Mouse (Mus musculus) stomach, embryonic 14.5 days (tissue): Measurements from ENCODE around the gene H2-Ab1. TPM values are rescaled to one million over a fixed set of nuclear protein-coding genes. Genes with fewer than 3 reads are reported as not detected.
A peak's percentile ranks its signal among the peaks of the same experiment; 100 is the strongest.
"Not testable (repeated sequence)": the region's sequence is repeated elsewhere in the genome, so short reads cannot be mapped to it uniquely, and the experiment has no call there.

Experiments used
- ATAC-seq: fragments of 200-750 bp; cut with Nextera tagmentation; 2 replicates; pipeline ENCODE4 v1.8.0; 2017; ENCODE audit warnings: low read depth, moderate TSS enrichment; ENCODE audit not compliant: insufficient number of reproducible peaks, insufficient read depth, low FRiP score
- H3K27ac ChIP-seq: fragments of 300-500 bp; sonication (generic); 2 replicates; pipeline ENCODE4 v1.5.1; 2014; ENCODE audit warnings: mild to moderate bottlenecking, low read length, moderate library complexity, mixed read lengths
- H3K27me3 ChIP-seq: fragments of 300-500 bp; sonication (generic); 2 replicates; pipeline ENCODE4 v1.6.1; 2014; ENCODE audit warnings: low read length, control low read depth, mixed read lengths; ENCODE audit not compliant: control insufficient read depth, insufficient read depth
- H3K36me3 ChIP-seq: fragments of 300-500 bp; sonication (generic); 2 replicates; pipeline ENCODE4 v1.6.1; 2014; ENCODE audit warnings: mild to moderate bottlenecking, control low read depth, low read length, moderate library complexity, mixed read lengths; ENCODE audit not compliant: control insufficient read depth, insufficient read depth
- H3K4me1 ChIP-seq: fragments of 300-500 bp; sonication (generic); 2 replicates; pipeline ENCODE4 v1.6.1; 2014; ENCODE audit warnings: low read length, control low read depth, mixed read lengths; ENCODE audit not compliant: control insufficient read depth, insufficient read depth
- H3K4me2 ChIP-seq: fragments of 300-500 bp; sonication (generic); replicated peaks from 2 replicates; pipeline ENCODE4 v1.6.1; 2014; ENCODE audit warnings: low read depth, low read length, control low read depth
- H3K4me3 ChIP-seq: fragments of 300-500 bp; sonication (generic); 2 replicates; pipeline ENCODE4 v1.5.1; 2014; ENCODE audit warnings: low read depth, low read length, control low read depth
- H3K9ac ChIP-seq: fragments of 300-500 bp; sonication (generic); replicated peaks from 2 replicates; pipeline ENCODE4 v1.6.1; 2014; ENCODE audit warnings: low read depth, mild to moderate bottlenecking, control low read depth, low read length, moderate library complexity, mixed read lengths
- H3K9me3 ChIP-seq: fragments of 300-500 bp; sonication (generic); 2 replicates; pipeline ENCODE4 v1.6.1; 2016; ENCODE audit warnings: low read depth, low read length, control low read depth; ENCODE audit not compliant: control insufficient read depth
- WGBS: fragments of 180-500 bp; shearing (Covaris S2); extraction: QIAGEN DNeasy Blood & Tissue Kit; methylation state at CpG from one replicate; pipeline ENCODE4 v1.1.7; 2014; 5-methylcytosine and 5-hydroxymethylcytosine counted together
- polyA plus RNA-seq: library from polyadenylated mRNA; unstranded; fragments of >200 nt; fragmentation: Nextera tagmentation; extraction: Ambion mirVana; gene quantifications from 2 replicates; pipeline ENCODE4 v1.2.1, GENCODE M21; 2014

Gene H2-Ab1
- polyA plus RNA-seq, 1 experiment from 2014 or later: 12.6 TPM

DNA sequence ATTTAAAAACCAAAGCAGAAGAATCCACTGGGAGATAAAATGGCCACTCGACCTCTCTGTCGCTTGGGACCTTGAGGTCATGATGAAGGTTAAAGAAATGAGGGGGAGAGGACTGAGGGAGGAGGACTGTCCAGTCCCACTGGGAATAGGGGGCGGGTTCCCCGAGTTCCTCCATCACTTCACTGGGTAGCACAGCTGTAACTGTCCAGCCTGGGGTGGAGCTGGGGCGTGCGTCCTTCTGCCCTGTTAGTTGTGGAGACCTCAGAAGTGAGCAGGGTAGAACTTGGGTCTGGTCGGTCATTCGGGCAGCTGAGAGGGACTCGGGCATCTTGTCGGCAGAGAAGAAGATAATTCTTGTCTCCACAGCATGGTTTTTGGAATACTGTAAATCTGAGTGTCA is 51.7 kb downstream of the H2-Ab1 start:
- no peaks in the 10 kb centered on the region for H3K4me1 ChIP-seq
- no peak overlapping the region for H3K27ac ChIP-seq
- H3K27me3 ChIP-seq: no peaks in the 10 kb centered on the region

DNA sequence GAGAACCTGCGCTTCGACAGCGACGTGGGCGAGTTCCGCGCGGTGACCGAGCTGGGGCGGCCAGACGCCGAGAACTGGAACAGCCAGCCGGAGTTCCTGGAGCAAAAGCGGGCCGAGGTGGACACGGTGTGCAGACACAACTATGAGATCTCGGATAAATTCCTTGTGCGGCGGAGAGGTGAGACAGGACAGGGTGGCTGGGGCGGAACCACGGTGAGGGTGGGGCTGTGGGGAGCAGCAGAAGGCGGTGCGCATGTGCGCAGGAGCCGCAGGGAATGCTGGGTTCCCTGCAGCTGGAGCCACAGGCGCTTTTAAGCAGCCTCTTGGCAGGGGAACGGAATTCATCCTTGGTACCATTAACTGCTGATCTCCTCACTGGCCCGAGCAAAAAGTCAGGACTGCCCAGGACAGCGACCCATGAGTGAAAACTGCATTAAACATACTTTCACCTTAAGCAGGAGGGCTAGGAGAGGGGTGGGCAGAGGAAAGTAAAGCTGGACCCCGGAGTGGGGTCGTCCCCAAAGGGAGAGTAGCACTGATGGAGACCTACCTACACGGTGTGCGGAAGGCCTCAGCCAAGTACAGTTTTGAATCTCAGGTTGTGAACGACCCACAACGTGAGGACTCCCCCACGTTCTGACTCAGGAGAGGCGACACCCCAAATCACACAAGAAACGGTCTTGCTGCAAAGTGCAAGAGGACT is 52.3 kb downstream of the H2-Ab1 start:
- Histone ChIP-seq H3K4me1 (no peaks in the 10 kb centered on the region), H3K4me2 (peak overlapping the region; percentile 69), H3K4me3 (peak overlapping the region; percentile 54), H3K9me3 (no peaks in the 10 kb centered on the region), H3K27ac (no peak overlapping the region), H3K27me3 (no peaks in the 10 kb centered on the region), H3K36me3 (no peaks in the 10 kb centered on the region), H3K9ac (peak overlapping the region; percentile 49)
- peak; percentile 75 for ATAC-seq
- WGBS: 20% methylated on average over 38 of the region's 38 CpGs

More for the DNA sequence above, 51.7 kb downstream of the H2-Ab1 start:
- H3K36me3 ChIP-seq: no peaks in the 10 kb centered on the region
- no peaks in the 10 kb centered on the region for H3K9me3 ChIP-seq
- H3K4me3 ChIP-seq: peak overlapping the region; percentile 54
- no peak for ATAC-seq
- peak overlapping the region; percentile 49 for H3K9ac ChIP-seq
- 27% methylated on average over 10 of the region's 10 CpGs for WGBS
- peak overlapping the region; percentile 69 for H3K4me2 ChIP-seq

DNA sequence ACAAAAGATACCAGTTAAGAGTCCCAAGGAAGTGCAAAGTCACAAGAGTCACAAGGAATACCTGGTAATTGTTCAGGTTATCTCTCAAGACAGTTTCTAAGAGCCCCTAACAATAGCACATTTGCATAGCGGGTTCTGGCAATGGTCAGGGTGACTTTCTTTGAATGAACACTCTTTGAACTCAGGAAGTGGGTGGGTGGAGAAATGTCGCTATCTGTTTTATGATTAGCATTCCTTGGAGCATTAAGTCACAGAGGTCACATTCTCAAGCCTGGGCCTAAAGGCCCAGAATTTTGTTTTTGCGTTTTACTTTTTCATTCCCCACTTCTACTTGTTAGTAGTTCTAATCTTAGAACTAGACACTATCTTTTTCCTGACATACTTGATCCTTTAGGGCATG is 53.0 kb downstream of the H2-Ab1 start:
- H3K9ac ChIP-seq, H3K4me1 ChIP-seq, H3K27ac ChIP-seq, H3K4me3 ChIP-seq, ATAC-seq, H3K9me3 ChIP-seq, H3K27me3 ChIP-seq, H3K4me2 ChIP-seq, H3K36me3 ChIP-seq: not testable (repeated sequence)
- 81% methylated on average over 3 of the region's 3 CpGs for WGBS

DNA sequence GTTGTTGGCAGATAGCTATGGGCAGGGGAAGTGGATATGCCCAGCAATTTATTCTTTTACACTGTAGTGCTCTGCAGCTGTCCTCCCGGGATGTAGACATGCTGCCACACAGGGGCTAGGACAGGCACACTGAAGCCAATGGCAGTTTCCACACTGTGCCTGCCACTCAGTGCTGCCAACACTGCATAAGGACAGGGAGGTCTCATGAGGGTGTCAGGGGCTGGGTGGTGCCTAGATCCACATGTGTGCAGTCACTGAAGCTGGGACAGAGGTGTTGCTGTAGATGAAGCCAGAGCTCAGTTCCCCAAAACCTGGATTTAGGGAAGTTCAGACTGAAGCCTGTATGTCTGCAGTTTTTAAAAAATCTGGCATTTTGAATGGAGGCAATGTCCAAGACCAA is 54.7 kb downstream of the H2-Ab1 start:
- Histone ChIP-seq H3K27ac (no peak overlapping the region), H3K4me3 (no peak overlapping the region), H3K4me2 (no peak overlapping the region), H3K4me1 (no peaks in the 10 kb centered on the region), H3K27me3 (no peaks in the 10 kb centered on the region), H3K9me3 (no peaks in the 10 kb centered on the region), H3K9ac (no peak overlapping the region), H3K36me3 (no peaks in the 10 kb centered on the region)
- WGBS: 78% methylated on average over 1 of the region's 1 CpGs
- ATAC-seq: no peak

DNA sequence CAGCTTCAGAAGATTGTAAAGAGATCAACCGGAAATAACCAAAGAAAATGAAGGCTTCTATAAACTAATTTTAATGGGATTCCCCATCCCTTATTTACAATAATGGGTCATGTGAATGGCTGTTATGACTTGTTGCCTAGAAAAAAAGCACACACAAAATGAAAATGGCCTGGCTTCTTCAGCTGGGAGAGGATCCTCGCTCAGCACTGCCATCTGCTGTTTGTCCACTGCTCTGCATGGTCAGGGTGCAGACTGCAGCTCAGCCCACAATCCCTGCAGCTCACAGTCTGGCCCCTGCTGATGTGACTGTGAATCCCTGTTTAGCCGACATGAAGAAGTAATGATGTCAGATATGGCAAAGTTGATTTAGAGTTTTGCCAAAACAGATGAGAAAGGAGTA is 55.9 kb downstream of the H2-Ab1 start:
- H3K27me3 ChIP-seq: no peaks in the 10 kb centered on the region
- H3K4me1 ChIP-seq: no peaks in the 10 kb centered on the region
- no peaks in the 10 kb centered on the region for H3K9me3 ChIP-seq
- H3K27ac ChIP-seq: no peak overlapping the region
- no peak overlapping the region for H3K9ac ChIP-seq
- H3K4me3 ChIP-seq: no peak overlapping the region
- H3K36me3 ChIP-seq: no peaks in the 10 kb centered on the region
- H3K4me2 ChIP-seq: no peak overlapping the region
- ATAC-seq: no peak
- WGBS: 28% methylated on average over 3 of the region's 3 CpGs

DNA sequence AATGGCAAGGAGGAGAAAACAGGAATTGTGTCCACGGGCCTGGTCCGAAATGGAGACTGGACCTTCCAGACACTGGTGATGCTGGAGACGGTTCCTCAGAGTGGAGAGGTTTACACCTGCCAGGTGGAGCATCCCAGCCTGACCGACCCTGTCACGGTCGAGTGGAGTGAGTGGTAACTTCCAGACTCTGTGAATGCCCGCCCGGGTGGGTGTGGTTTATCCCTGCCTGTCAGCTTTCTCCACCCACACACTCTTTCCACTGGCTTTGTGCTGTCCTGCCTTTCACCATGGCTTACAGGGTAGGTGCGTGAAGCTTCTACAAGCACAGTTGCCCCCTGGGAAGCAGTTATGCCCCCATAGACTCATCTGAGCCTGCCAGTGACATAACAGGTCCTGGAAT is 56.8 kb downstream of the H2-Ab1 start:
- H3K9me3 ChIP-seq: no peaks in the 10 kb centered on the region
- no peak overlapping the region for H3K9ac ChIP-seq
- H3K27ac ChIP-seq: no peak overlapping the region
- no peak overlapping the region for H3K4me3 ChIP-seq
- H3K4me1 ChIP-seq: no peaks in the 10 kb centered on the region
- no peak overlapping the region for H3K4me2 ChIP-seq
- 67% methylated on average over 9 of the region's 9 CpGs for WGBS
- H3K36me3 ChIP-seq: no peaks in the 10 kb centered on the region
- no peaks in the 10 kb centered on the region for H3K27me3 ChIP-seq
- no peak for ATAC-seq

DNA sequence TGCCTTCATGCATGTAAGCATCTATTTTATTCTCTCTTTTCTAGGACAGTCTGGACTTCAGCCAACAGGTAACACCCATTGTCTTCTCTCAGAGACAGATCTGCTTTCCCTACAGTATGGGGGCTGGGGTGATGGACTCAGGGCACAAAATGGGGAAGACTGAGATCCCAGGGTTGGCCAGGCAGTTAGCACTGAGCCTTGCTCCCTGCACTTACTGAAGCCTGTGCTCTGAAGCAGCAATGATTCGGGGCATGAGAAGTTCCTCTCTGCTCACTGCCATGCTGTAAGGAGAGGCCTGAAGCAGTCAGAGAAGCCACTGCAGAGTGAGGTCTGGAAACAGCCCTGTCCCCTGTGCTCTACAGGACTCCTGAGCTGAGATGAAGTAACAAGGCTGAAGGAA is 58.0 kb downstream of the H2-Ab1 start:
- WGBS: 83% methylated on average over 1 of the region's 1 CpGs

DNA sequence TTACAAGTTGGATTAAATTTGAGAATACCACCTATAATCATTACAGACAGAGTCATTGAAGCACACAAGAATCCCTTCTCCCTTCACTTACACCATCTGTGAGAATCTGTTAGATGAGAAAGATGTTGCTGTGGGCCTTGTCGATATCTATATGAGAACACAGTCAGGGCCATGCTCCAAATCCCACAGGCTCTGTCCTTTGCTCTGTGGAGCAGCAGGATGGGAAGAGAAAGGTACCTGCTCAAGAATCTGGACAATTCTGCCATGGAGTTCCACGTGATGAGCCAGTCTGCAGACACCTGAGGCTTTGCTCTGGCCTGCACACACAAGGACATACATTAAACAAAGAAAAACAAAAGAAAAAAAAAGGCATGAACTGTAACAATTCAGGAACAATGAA is 59.2 kb downstream of the H2-Ab1 start:
- H3K9me3 ChIP-seq: no peaks in the 10 kb centered on the region
- H3K27ac ChIP-seq: no peak overlapping the region
- H3K36me3 ChIP-seq: no peaks in the 10 kb centered on the region
- no peaks in the 10 kb centered on the region for H3K27me3 ChIP-seq
- no peak overlapping the region for H3K4me2 ChIP-seq
- WGBS: 68% methylated on average over 2 of the region's 2 CpGs
- H3K9ac ChIP-seq: no peak overlapping the region
- ATAC-seq: no peak
- H3K4me1 ChIP-seq: no peaks in the 10 kb centered on the region
- no peak overlapping the region for H3K4me3 ChIP-seq

More for the DNA sequence above, 58.0 kb downstream of the H2-Ab1 start:
- no peak overlapping the region for H3K4me2 ChIP-seq
- no peaks in the 10 kb centered on the region for H3K36me3 ChIP-seq
- H3K9me3 ChIP-seq: no peaks in the 10 kb centered on the region
- H3K4me1 ChIP-seq: no peaks in the 10 kb centered on the region
- H3K27me3 ChIP-seq: no peaks in the 10 kb centered on the region
- no peak overlapping the region for H3K9ac ChIP-seq
- no peak overlapping the region for H3K4me3 ChIP-seq
- no peak overlapping the region for H3K27ac ChIP-seq
- no peak for ATAC-seq

DNA sequence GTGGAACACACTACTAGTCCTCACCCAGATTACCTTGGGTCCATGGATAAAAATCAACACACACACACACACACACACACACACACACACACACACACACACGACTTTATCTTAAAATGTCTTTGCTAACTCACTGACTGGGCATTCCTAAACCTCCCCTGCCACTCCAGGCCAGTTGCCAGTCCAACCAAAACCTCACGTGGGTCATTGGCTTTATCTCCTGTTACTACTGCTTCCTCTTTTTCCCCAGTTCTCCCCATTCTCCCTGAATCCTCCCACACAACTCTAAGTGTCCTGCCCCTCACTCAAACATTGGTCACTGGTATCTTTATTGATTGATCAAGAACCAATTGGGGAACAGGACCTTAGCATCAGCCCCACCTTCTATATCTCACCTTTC is 59.8 kb downstream of the H2-Ab1 start:
- H3K27me3 ChIP-seq: no peaks in the 10 kb centered on the region
- no peaks in the 10 kb centered on the region for H3K4me1 ChIP-seq
- no peaks in the 10 kb centered on the region for H3K36me3 ChIP-seq
- no peak overlapping the region for H3K27ac ChIP-seq
- H3K4me2 ChIP-seq: no peak overlapping the region
- WGBS: 53% methylated on average over 2 of the region's 2 CpGs
- no peak overlapping the region for H3K9ac ChIP-seq
- H3K4me3 ChIP-seq: no peak overlapping the region
- ATAC-seq: no peak
- no peaks in the 10 kb centered on the region for H3K9me3 ChIP-seq
